17 mouse cellular contexts compared by ENCODE assay signal in the genomic region with DNA sequence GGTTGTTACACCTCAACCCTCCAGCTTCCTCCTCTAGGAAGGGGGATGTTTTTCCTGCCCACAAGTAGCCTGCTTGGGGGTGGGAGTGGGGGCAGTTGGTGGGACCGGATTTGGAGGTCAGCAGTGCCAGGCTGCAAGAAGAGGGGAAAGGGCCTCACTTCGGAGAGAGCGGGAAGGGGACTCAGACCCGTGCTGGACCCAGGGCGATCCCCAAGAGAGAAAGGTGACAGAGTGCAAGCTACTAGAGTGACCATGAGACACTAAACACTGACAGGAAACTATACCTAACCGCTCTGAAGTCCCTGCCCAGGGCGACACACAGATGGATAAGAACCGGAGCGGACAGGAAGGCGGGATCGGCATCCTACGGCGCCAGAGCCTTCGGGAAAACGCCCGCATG. TPM values are rescaled to one million over a fixed set of nuclear protein-coding genes. Genes with fewer than 3 reads are reported as not detected.
DNase-seq lines count a peak whose midpoint lies in the region; ATAC-seq and TF ChIP-seq lines count a peak whose summit lies in the region.
"Had no signal": no experiment of that assay in that cellular context is flagged by ENCODE, and none has a peak within 500 bp of the region (broad histone marks: within the 10 kb centered on the region; RNA-seq: fewer than 3 reads in every experiment).

No protein-coding gene starts in this region.

- H3K4me2 ChIP-seq in embryonic facial prominence, embryonic 12.5 days (replicated peaks) = no peak overlapping the region
- no peak overlapping the region for H3K4me2 ChIP-seq in hindbrain, embryonic 16.5 days (ENCODE audit: low read length)
- peak overlapping the region; percentile 28; the same call in 1 of the 2 replicates for H3K4me2 ChIP-seq in hindbrain, embryonic 15.5 days

- no peak for ATAC-seq in embryonic facial prominence, embryonic 12.5 days (ENCODE audit: insufficient number of reproducible peaks, insufficient read depth, low FRiP score, low TSS enrichment)
- ATAC-seq in hindbrain, embryonic 16.5 days = no peak
- ATAC-seq in hindbrain, embryonic 15.5 days (ENCODE audit: low FRiP score, low read depth) = no peak
- ATAC-seq: liver, embryonic 12.5 days; midbrain, embryonic 15.5 days had no signal

- no peak for TF ChIP-seq CTCF in E14TG2a.4 (conservative IDR thresholded peaks at IDR 0.05; ENCODE audit: low read length)

- H3K4me3 ChIP-seq in embryonic facial prominence, embryonic 12.5 days = 0 out of 2 replicates have a peak overlapping the region, but pooled peaks have one; percentile 20
- H3K4me3 ChIP-seq in embryonic facial prominence, embryonic 10.5 days = no peak overlapping the region
- H3K4me3 ChIP-seq in hindbrain, embryonic 10.5 days = peak overlapping the region; percentile 47; the same call in 1 of the 2 replicates
- H3K4me3 ChIP-seq in hindbrain, embryonic 16.5 days (ENCODE audit: low read length) = no peak overlapping the region
- peak overlapping the region; percentile 63; the same call in 1 of the 2 replicates for H3K4me3 ChIP-seq in E14TG2a.4 (replicated peaks; ENCODE audit: low read length)
- no peak overlapping the region for H3K4me3 ChIP-seq in hindbrain, embryonic 15.5 days

- no peak overlapping the region for H3K27ac ChIP-seq in embryonic facial prominence, embryonic 12.5 days
- no peak overlapping the region for H3K27ac ChIP-seq in embryonic facial prominence, embryonic 10.5 days (replicated peaks)
- H3K27ac ChIP-seq in hindbrain, embryonic 10.5 days = no peak overlapping the region
- no peak overlapping the region for H3K27ac ChIP-seq in hindbrain, embryonic 16.5 days (ENCODE audit: low read depth, low read length)
- no peak overlapping the region for H3K27ac ChIP-seq in hindbrain, embryonic 15.5 days (replicated peaks)
- H3K27ac ChIP-seq: liver, embryonic 12.5 days; midbrain, embryonic 15.5 days had no signal

- peaks cover 93% of the 10 kb centered on the region for H3K27me3 ChIP-seq in embryonic facial prominence, embryonic 12.5 days
- peaks cover 99% of the 10 kb centered on the region for H3K27me3 ChIP-seq in embryonic facial prominence, embryonic 10.5 days (replicated peaks; ENCODE audit: low read depth, poor library complexity, severe bottlenecking)
- H3K27me3 ChIP-seq in hindbrain, embryonic 10.5 days (ENCODE audit: insufficient read depth, poor library complexity, severe bottlenecking) = peaks cover 94% of the 10 kb centered on the region
- H3K27me3 ChIP-seq in hindbrain, embryonic 16.5 days (replicated peaks; ENCODE audit: control insufficient read depth, insufficient read depth, low read length) = peaks cover 61% of the 10 kb centered on the region
- H3K27me3 ChIP-seq in E14TG2a.4 (ENCODE audit: insufficient read depth, low read length) = peaks cover 99% of the 10 kb centered on the region
- H3K27me3 ChIP-seq in hindbrain, embryonic 15.5 days = peaks cover 83% of the 10 kb centered on the region

- no peak for DNase-seq in embryonic facial prominence, embryonic 10.5 days (ENCODE audit: low spot score)
- DNase-seq in hindbrain, embryonic 10.5 days (ENCODE audit: low spot score) = peak; percentile 10
- DNase-seq in gastrocnemius, adult 8-10 months (ENCODE audit: low spot score in 2 of 2) = no peak
- no peak for DNase-seq in B cell, adult 2 months
- DNase-seq: kidney, adult 18-20 months; lung, postnatal 36 days had no signal

- H3K4me1 ChIP-seq in embryonic facial prominence, embryonic 12.5 days = peaks cover 29% of the 10 kb centered on the region
- peaks cover 56% of the 10 kb centered on the region for H3K4me1 ChIP-seq in embryonic facial prominence, embryonic 10.5 days
- H3K4me1 ChIP-seq in hindbrain, embryonic 10.5 days (replicated peaks) = peaks cover 57% of the 10 kb centered on the region
- H3K4me1 ChIP-seq in hindbrain, embryonic 16.5 days (ENCODE audit: control insufficient read depth, insufficient read depth, low read depth, low read length) = peaks cover 19% of the 10 kb centered on the region
- peaks cover 38% of the 10 kb centered on the region for H3K4me1 ChIP-seq in E14TG2a.4 (replicated peaks; ENCODE audit: low read depth, low read length)
- H3K4me1 ChIP-seq in hindbrain, embryonic 15.5 days (replicated peaks) = peaks cover 39% of the 10 kb centered on the region

- 1% methylated on average over 16 of the region's 16 CpGs for WGBS in embryonic facial prominence, embryonic 12.5 days
- 1% methylated on average over 16 of the region's 16 CpGs for whole genome bisulfite sequencing in embryonic facial prominence, embryonic 10.5 days
- under 1% methylated on average over 16 of the region's 16 CpGs for WGBS in hindbrain, embryonic 10.5 days
- 2% methylated on average over 16 of the region's 16 CpGs for WGBS in hindbrain, embryonic 16.5 days
- 4% methylated on average over 16 of the region's 16 CpGs for WGBS in hindbrain, embryonic 15.5 days

- 0 out of 2 replicates have a peak, but pooled peaks cover 3% of the 10 kb centered on the region for H3K9me3 ChIP-seq in embryonic facial prominence, embryonic 12.5 days
- no peaks in the 10 kb centered on the region for H3K9me3 ChIP-seq in embryonic facial prominence, embryonic 10.5 days
- H3K9me3 ChIP-seq in hindbrain, embryonic 10.5 days = no peaks in the 10 kb centered on the region
- H3K9me3 ChIP-seq in hindbrain, embryonic 16.5 days (ENCODE audit: control insufficient read depth, low read length) = no peaks in the 10 kb centered on the region
- peaks cover 8% of the 10 kb centered on the region; the same call in 1 of the 2 replicates for H3K9me3 ChIP-seq in E14TG2a.4 (ENCODE audit: low read length)
- no peaks in the 10 kb centered on the region for H3K9me3 ChIP-seq in hindbrain, embryonic 15.5 days
- H3K9me3 ChIP-seq: liver, embryonic 12.5 days; midbrain, embryonic 15.5 days had no signal

- no peaks in the 10 kb centered on the region for H3K36me3 ChIP-seq in embryonic facial prominence, embryonic 12.5 days
- no peaks in the 10 kb centered on the region for H3K36me3 ChIP-seq in embryonic facial prominence, embryonic 10.5 days (replicated peaks)
- H3K36me3 ChIP-seq in hindbrain, embryonic 10.5 days = no peaks in the 10 kb centered on the region
- no peaks in the 10 kb centered on the region for H3K36me3 ChIP-seq in hindbrain, embryonic 16.5 days (ENCODE audit: control insufficient read depth, insufficient read depth, low read length)
- no peaks in the 10 kb centered on the region for H3K36me3 ChIP-seq in E14TG2a.4 (ENCODE audit: insufficient read depth, low read length)
- no peaks in the 10 kb centered on the region for H3K36me3 ChIP-seq in hindbrain, embryonic 15.5 days
- H3K36me3 ChIP-seq: liver, embryonic 12.5 days; midbrain, embryonic 15.5 days had no signal

- H3K9ac ChIP-seq in embryonic facial prominence, embryonic 12.5 days = no peak overlapping the region
- H3K9ac ChIP-seq in hindbrain, embryonic 16.5 days (ENCODE audit: low read depth, low read length) = no peak overlapping the region
- no peak overlapping the region for H3K9ac ChIP-seq in hindbrain, embryonic 15.5 days
- H3K9ac ChIP-seq: liver, embryonic 12.5 days; midbrain, embryonic 15.5 days had no signal

RNA-seq across cellular contexts. Expression of a gene that starts 3.7 kb away (rescaled TPM):
- not detected in 2 replicates for polyA plus RNA-seq in embryonic facial prominence, embryonic 12.5 days (2016; fragmentation: Nextera tagmentation; extraction: Ambion mirVana)
- polyA plus RNA-seq in embryonic facial prominence, embryonic 10.5 days (2016; fragmentation: Nextera tagmentation; extraction: Ambion mirVana) = not detected in 2 replicates
- polyA plus RNA-seq in hindbrain, embryonic 10.5 days (2016; fragmentation: Nextera tagmentation; extraction: Ambion mirVana) = 0.21 TPM in 1 of 2 replicates, not detected in the other
- polyA plus RNA-seq in hindbrain, embryonic 16.5 days (2015; fragmentation: Nextera tagmentation; extraction: Ambion mirVana) = 0.47 TPM in 1 of 2 replicates, not detected in the other
- 0.25 and 0.52 TPM in 2 replicates for polyA plus RNA-seq in hindbrain, embryonic 15.5 days (2015; fragmentation: Nextera tagmentation; extraction: Ambion mirVana)
- not detected for total RNA-seq in gastrocnemius, adult 8-10 months (2022)
- total RNA-seq: adrenal gland, postnatal 4 days; left cerebral cortex, adult 8-10 months; MEL had no signal
- polyA plus RNA-seq: gonadal fat pad, adult 2 months; large intestine, adult 2 months; liver, embryonic 12.5 days; midbrain, embryonic 15.5 days had no signal

RNA-seq across cellular contexts. Expression of a gene that starts 51.8 kb away (rescaled TPM):
- polyA plus RNA-seq in embryonic facial prominence, embryonic 12.5 days (2016; fragmentation: Nextera tagmentation; extraction: Ambion mirVana) = 10.9 and 11.3 TPM in 2 replicates
- polyA plus RNA-seq in embryonic facial prominence, embryonic 10.5 days (2016; fragmentation: Nextera tagmentation; extraction: Ambion mirVana) = 7.7 and 8.8 TPM in 2 replicates
- 6.1 and 6.4 TPM in 2 replicates for polyA plus RNA-seq in hindbrain, embryonic 10.5 days (2016; fragmentation: Nextera tagmentation; extraction: Ambion mirVana)
- polyA plus RNA-seq in hindbrain, embryonic 16.5 days (2015; fragmentation: Nextera tagmentation; extraction: Ambion mirVana) = 6.2 and 6.7 TPM in 2 replicates
- polyA plus RNA-seq in hindbrain, embryonic 15.5 days (2015; fragmentation: Nextera tagmentation; extraction: Ambion mirVana) = 7.0 and 7.2 TPM in 2 replicates
- total RNA-seq in gastrocnemius, adult 8-10 months (2022) = 1 to 10 TPM; 1.6 to 2.4 (median 2.3) TPM

Comparison
In these comparisons a context has a peak if more than half of its experiments do, and no peak if none do; other contexts are left out.
1. H3K4me3 ChIP-seq: peak in embryonic facial prominence, embryonic 12.5 days (single experiment), hindbrain, embryonic 10.5 days (single experiment) and E14TG2a.4 (single experiment); none in embryonic facial prominence, embryonic 10.5 days (single experiment), hindbrain, embryonic 16.5 days (single experiment) and hindbrain, embryonic 15.5 days (single experiment).